Mouse (Mus musculus) intestine, postnatal 0 days (tissue): ENCODE data around the gene Guca2a. TPM values are rescaled to one million over a fixed set of nuclear protein-coding genes. Genes with fewer than 3 reads are reported as not detected.

Source experiments
- ATAC-seq: fragments of 200-750 bp; cut with Nextera tagmentation; 2 replicates; pipeline ENCODE4 v1.8.0; 2017; ENCODE audit warnings: mild to moderate bottlenecking, moderate TSS enrichment, moderate library complexity
- H3K27ac ChIP-seq: fragments of 300-500 bp; sonication (generic); 2 replicates; pipeline ENCODE4 v1.5.1; 2014; ENCODE audit warnings: mild to moderate bottlenecking, low read depth, low read length, moderate library complexity
- H3K27me3 ChIP-seq: fragments of 300-500 bp; sonication (generic); replicated peaks from 2 replicates; pipeline ENCODE4 v1.6.1; 2014; ENCODE audit warnings: low read length, mixed read lengths; ENCODE audit not compliant: control insufficient read depth, insufficient read depth
- H3K36me3 ChIP-seq: fragments of 300-500 bp; sonication (generic); 2 replicates; pipeline ENCODE4 v1.6.1; 2014; ENCODE audit warnings: mild to moderate bottlenecking, moderate library complexity; ENCODE audit not compliant: control insufficient read depth, insufficient read depth
- H3K4me1 ChIP-seq: fragments of 300-500 bp; sonication (generic); replicated peaks from 2 replicates; pipeline ENCODE4 v1.6.1; 2014; ENCODE audit warnings: antibody characterized with exemption, low read length, mixed read lengths; ENCODE audit not compliant: control insufficient read depth, insufficient read depth
- H3K4me2 ChIP-seq: fragments of 300-500 bp; sonication (generic); replicated peaks from 2 replicates; pipeline ENCODE4 v1.6.1; 2014; ENCODE audit warnings: low read depth, mild to moderate bottlenecking, moderate library complexity
- H3K4me3 ChIP-seq: fragments of 300-500 bp; sonication (generic); 2 replicates; pipeline ENCODE4 v1.5.1; 2014; ENCODE audit warnings: low read depth, low read length
- H3K9ac ChIP-seq: fragments of 300-500 bp; sonication (generic); 2 replicates; pipeline ENCODE4 v1.6.1; 2014; ENCODE audit warnings: mild to moderate bottlenecking, low read depth, low read length
- H3K9me3 ChIP-seq: fragments of 300-500 bp; sonication (generic); 2 replicates; pipeline ENCODE4 v1.6.1; 2016; ENCODE audit warnings: mixed run types; ENCODE audit not compliant: control insufficient read depth
- CTCF ChIP-seq: sonication (generic); IDR thresholded peaks from 2 replicates; pipeline ENCODE4 v1.5.1; 2016; ENCODE audit warnings: low read depth, mild to moderate bottlenecking, control low read depth, antibody characterized with exemption, moderate library complexity
- WGBS: fragments of 180-500 bp; shearing (Covaris S2); extraction: QIAGEN DNeasy Blood & Tissue Kit; methylation state at CpG from one replicate; pipeline ENCODE4 v1.1.7; 2014; 5-methylcytosine and 5-hydroxymethylcytosine counted together
- polyA plus RNA-seq: library from polyadenylated mRNA; unstranded; fragments of >200 nt; fragmentation: Nextera tagmentation; extraction: Ambion mirVana; gene quantifications from 2 replicates; pipeline ENCODE4 v1.2.1, GENCODE M21; 2015

The Guca2a gene
- 1,981 and 2,155 TPM in 2 replicates for polyA plus RNA-seq

DNA sequence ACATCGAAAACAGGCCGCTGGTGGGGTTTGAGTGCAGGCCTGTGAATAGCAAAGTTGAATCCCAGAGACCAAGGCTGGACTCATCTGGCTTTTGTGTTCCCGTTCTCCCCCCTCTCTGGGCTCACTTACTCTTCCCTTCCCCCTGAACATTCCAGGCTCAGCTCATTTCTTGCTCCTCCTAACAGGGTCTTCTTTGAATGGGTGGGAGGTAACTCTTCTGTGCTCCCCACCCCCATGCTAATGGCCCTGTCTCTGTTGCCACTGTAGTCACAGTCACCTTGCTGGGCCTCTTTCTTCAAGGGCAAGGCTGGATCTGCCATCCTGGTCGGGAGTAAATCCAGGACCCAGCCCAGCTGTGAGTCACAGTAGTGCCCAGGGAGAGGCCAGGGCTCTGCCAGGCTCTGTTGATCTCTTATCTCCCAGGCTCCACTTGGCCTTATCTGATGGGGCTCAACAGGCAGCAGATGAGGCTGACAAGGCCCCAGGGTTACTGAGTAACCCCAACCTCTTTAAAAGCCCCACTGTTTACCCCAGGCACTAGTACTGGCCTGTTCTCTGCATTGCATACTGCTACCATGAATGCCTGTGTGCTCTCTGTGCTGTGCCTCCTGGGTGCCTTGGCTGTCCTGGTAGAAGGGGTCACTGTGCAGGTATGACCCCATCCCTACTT lies at the start of gene Guca2a:
Guca2a (plus strand) TSS at position 529 of the 670 bp plus-strand sequence.
- H3K36me3 ChIP-seq = no peaks in the 10 kb centered on the region
- ATAC-seq = peak; percentile 79
- peak within 1 kb of the TSS; percentile 68 for H3K27ac ChIP-seq
- H3K27me3 ChIP-seq = no peaks in the 10 kb centered on the region
- TF ChIP-seq CTCF = no peak
- 57% methylated on average over 4 of the region's 4 CpGs for WGBS
- H3K9ac ChIP-seq = peak within 1 kb of the TSS; percentile 17; the same call in 1 of the 2 replicates
- H3K4me2 ChIP-seq = peak within 1 kb of the TSS; percentile 52
- H3K4me1 ChIP-seq = peaks cover 5% of the 10 kb centered on the region; the same call in 1 of the 2 replicates
- H3K4me3 ChIP-seq = peak within 1 kb of the TSS; percentile 13; the same call in 1 of the 2 replicates
- no peaks in the 10 kb centered on the region for H3K9me3 ChIP-seq

DNA sequence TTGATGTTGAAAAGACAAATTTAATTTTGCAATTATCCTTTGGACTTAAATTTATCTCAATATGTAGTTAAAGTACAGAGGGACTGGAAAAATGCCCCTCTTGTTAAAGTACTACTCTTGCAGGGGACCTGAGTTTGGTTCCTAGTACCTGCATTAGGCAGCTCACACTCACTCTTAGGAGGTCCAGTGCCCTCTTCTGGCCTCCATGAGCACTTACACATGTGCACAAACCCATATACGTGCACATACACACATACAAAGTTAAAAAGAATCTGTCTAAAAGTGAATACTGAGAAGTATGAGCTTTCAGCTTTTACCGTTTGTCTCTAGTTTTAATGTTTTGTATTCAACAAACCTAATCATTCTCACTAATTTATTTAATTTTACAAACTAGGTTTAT lies 49.5 kb upstream of the Guca2a start:
- no peaks in the 10 kb centered on the region for H3K9me3 ChIP-seq
- ATAC-seq = no peak
- TF ChIP-seq CTCF = peak; percentile 38
- no peak overlapping the region for H3K4me3 ChIP-seq
- H3K9ac ChIP-seq = no peak overlapping the region
- H3K27ac ChIP-seq = no peak overlapping the region; the same call in 1 of the 2 replicates
- no peaks in the 10 kb centered on the region for H3K27me3 ChIP-seq
- peaks cover 8% of the 10 kb centered on the region for H3K36me3 ChIP-seq
- no peak overlapping the region for H3K4me2 ChIP-seq
- H3K4me1 ChIP-seq = no peaks in the 10 kb centered on the region
- 95% methylated on average over 2 of the region's 2 CpGs for WGBS

GRCm38 (mm10) chr4:119589423-119589822 lies 48.1 kb upstream of the Guca2a start:
- H3K4me1 ChIP-seq = no peaks in the 10 kb centered on the region
- peak; percentile 82 for ATAC-seq

GRCm38 (mm10) chr4:119590027-119590426 lies 47.5 kb upstream of the Guca2a start:
- H3K36me3 ChIP-seq = peaks cover 8% of the 10 kb centered on the region
- H3K4me3 ChIP-seq = no peak overlapping the region
- no peaks in the 10 kb centered on the region for H3K27me3 ChIP-seq
- H3K4me1 ChIP-seq = no peaks in the 10 kb centered on the region
- no peak overlapping the region for H3K9ac ChIP-seq
- H3K27ac ChIP-seq = peak overlapping the region; percentile 67
- H3K9me3 ChIP-seq = no peaks in the 10 kb centered on the region
- no peak for TF ChIP-seq CTCF
- H3K4me2 ChIP-seq = no peak overlapping the region
- ATAC-seq = no peak
- WGBS = 38% methylated on average over 1 of the region's 1 CpGs

More at GRCm38 (mm10) chr4:119589423-119589822, 48.1 kb upstream of the Guca2a start:
- H3K4me2 ChIP-seq = no peak overlapping the region
- TF ChIP-seq CTCF = no peak
- 37% methylated on average over 2 of the region's 2 CpGs for WGBS
- H3K9me3 ChIP-seq = no peaks in the 10 kb centered on the region
- H3K27me3 ChIP-seq = no peaks in the 10 kb centered on the region
- peaks cover 8% of the 10 kb centered on the region for H3K36me3 ChIP-seq
- H3K27ac ChIP-seq = peak overlapping the region; percentile 67
- no peak overlapping the region for H3K4me3 ChIP-seq
- no peak overlapping the region for H3K9ac ChIP-seq

- no peak for TF ChIP-seq CTCF
- Histone ChIP-seq H3K4me1 (no peaks in the 10 kb centered on the region), H3K4me2 (no peak overlapping the region), H3K27ac (no peak overlapping the region), H3K4me3 (no peak overlapping the region), H3K27me3 (no peaks in the 10 kb centered on the region), H3K36me3 (no peaks in the 10 kb centered on the region), H3K9me3 (no peaks in the 10 kb centered on the region), H3K9ac (no peak overlapping the region)
- ATAC-seq = no peak
- 71% methylated on average over 3 of the region's 3 CpGs for WGBS
Measured at GRCm38 (mm10) chr4:119592479-119592878, 45.0 kb upstream of the Guca2a start.

DNA sequence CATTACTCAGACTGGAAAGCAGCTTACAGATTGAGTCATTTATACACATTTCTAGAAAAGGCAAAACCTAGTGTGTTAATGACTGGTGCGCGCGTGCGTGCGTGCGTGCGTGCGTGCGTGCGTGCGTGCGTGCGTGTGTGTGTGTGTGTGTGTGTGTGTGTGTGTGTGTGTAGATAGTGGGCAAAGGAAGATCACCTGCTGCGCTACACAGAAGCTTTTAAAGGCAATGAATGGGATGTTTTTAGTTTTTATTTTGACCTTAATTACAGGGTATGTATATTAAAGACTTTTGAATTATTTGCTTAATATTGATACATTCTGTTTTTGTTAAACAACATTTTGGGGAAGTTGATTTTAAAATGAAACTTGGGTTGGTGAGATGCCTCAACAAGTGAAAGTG lies 43.2 kb upstream of the Guca2a start:
- no peak for ATAC-seq
- H3K9ac ChIP-seq = no peak overlapping the region
- H3K4me2 ChIP-seq = no peak overlapping the region
- H3K9me3 ChIP-seq = no peaks in the 10 kb centered on the region
- H3K4me3 ChIP-seq = no peak overlapping the region
- H3K36me3 ChIP-seq = no peaks in the 10 kb centered on the region
- H3K27ac ChIP-seq = no peak overlapping the region
- H3K4me1 ChIP-seq = no peaks in the 10 kb centered on the region
- no peak for TF ChIP-seq CTCF
- WGBS = 97% methylated on average over 14 of the region's 14 CpGs
- H3K27me3 ChIP-seq = no peaks in the 10 kb centered on the region
